Mouse (Mus musculus): ENCODE results near the gene Chmp4b. TPM values are rescaled to one million over a fixed set of nuclear protein-coding genes. Genes with fewer than 3 reads are reported as not detected.

Chmp4b gene
- total RNA-seq, 2 experiments from 2014 or later = 220 to 259 TPM

DNA sequence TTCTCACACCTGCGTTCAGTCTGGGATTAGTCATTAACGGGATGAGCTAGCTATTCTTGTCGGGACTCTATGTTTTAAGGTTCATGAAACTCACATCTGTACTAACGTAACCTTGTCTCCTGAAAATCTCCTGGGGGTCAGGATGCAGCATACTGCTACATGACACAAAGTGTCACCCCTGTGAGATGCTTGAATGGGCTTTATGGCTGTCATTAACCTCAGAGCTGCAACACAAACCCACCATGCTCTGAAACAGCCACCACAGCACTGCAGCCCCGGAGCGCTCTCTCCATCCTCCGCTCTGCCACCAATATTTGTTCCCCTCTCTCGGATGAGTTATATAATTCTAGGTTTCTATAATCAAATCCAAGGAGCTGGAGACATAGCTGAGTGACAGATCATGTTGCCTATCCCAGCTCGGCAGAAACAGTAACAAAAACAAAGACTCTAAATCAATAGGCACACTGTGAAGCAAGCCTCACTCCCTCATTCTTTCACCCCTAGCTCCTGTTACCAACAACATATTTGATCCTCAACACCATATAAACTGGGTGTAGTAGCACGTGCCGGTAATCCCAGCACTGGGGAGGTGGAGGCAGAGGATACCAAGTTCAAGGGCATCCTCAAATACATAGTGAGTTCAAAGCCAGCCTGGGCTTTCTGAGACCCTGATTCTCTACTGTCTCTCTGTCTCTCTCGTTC, 67.5 kb downstream of the Chmp4b start:
- DNase-seq = no peak

- DNase-seq = no peak
Measured at GRCm38 (mm10) chr2:154720315-154720714, 68.8 kb downstream of the Chmp4b start.

GRCm38 (mm10) chr2:154723473-154723872, 72.0 kb downstream of the Chmp4b start:
- DNase-seq = no peak

- no peak for DNase-seq
Measured at GRCm38 (mm10) chr2:154729737-154730136, 78.2 kb downstream of the Chmp4b start.

DNA sequence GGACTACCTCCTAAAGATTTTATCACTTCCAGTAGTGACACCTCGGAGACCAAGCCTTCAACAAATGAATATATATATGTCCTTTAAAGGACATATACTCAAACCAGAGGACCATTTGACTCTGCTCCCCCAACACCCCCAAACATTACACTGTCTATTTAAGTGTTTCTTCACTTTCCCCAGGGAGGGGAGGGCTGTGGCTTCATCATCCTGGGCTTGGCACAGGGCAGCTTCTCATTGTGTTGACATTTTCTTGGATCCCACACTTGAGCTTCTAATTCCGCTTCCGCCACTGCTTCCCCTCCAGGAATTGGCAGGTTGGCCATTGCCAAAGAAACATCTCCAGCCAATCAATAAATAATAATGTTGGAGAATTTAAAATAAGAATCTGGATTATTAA, 79.3 kb downstream of the Chmp4b start:
- DNase-seq = no peak

DNA sequence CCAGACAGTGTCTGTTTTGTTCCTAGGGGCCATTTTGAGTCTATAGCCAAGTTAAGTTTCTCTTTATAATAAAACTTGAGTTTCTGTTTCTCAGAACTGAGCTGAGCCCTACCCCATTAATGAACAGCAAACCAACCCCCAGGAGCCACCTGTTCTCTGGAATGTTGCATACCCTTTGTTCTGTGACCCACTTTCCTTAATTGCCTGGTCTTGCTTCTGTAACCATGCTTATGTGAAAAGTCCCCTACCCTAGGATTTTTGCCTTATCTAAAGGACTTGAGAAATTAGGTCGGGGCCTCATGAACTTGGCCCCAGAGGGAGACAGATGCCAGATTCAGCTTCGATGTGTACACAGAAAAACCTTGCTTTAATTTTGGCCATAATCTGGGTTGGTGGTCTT, 80.4 kb downstream of the Chmp4b start:
- no peak for DNase-seq

DNA sequence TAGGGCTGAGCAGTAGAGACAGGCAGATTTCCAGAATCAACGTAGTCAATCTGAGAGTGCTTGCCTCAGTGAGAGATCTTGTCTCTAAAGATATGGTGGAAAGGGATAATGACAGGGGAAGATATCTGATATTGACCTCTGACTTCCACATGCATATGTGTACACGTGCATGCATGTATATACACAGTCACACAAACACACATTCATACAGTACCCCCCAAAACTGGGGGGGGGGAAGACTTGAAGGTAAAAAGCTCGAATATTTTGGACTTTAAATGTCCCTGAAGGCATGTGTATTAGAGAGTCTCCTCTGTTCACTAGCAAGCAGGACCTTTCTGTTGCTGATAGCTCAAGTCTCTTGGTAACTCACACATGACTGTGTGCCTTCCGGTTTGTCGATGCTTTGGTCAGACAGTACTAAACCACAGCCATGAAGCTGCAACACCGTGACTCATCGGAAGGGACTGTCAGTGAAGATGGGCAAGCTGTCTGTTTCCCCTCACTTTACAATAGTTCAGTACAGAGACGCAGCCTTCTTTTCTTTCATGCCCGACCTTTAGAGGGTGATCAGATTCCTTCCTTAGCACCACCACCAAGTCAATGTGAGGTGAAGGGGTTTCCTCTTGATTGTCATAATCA, 81.1 kb downstream of the Chmp4b start:
- DNase-seq = peak; percentile 60 to 65

DNA sequence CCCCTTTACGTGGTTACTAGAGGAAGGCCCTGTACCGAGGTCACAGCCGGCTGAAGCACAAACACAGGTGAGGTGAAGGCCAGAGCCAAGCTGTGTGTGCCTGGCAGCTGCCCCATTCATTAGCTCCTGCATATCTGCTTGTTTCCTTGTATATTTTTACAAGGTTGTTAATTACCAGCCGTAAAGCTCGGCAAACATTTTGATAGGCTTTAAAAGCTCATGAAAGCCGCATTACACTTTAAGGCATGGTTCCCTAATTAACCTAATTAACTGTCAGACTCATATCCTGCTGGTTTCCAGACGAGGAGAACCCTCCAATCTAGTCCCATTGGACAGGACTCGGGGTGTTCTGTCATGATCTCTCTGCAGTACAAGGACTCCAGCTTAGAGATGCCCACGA, 83.5 kb downstream of the Chmp4b start:
- no peak for DNase-seq

DNA sequence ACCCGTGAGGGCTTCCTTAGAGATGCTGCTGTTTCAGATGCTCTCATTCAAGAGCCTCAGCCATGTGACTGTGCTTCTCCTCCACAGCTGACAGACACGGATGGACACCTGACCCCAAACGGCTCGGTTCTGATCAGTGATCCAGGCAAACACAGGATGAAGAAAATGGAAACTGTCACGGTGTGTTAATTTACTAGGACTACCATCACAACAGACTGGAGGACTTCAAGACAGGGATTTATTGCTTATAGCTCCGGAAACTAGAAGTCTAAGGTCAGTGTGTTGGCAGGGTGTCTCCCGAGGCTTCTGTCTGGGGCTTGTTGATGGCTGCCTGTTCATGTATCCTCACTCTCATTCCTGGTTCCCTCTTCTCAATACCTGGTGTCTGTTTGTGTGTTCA, 83.9 kb downstream of the Chmp4b start:
- DNase-seq = peak in 1 of 2 experiments; percentile 24

GRCm38 (mm10) chr2:154735986-154736385, 84.5 kb downstream of the Chmp4b start:
- peak in 1 of 2 experiments; percentile 51 for DNase-seq

- DNase-seq = no peak
Measured at GRCm38 (mm10) chr2:154738621-154739020, 87.1 kb downstream of the Chmp4b start.

- peak; percentile 61 to 63 for DNase-seq
Measured at GRCm38 (mm10) chr2:154742911-154743819, 91.7 kb downstream of the Chmp4b start.

DNA sequence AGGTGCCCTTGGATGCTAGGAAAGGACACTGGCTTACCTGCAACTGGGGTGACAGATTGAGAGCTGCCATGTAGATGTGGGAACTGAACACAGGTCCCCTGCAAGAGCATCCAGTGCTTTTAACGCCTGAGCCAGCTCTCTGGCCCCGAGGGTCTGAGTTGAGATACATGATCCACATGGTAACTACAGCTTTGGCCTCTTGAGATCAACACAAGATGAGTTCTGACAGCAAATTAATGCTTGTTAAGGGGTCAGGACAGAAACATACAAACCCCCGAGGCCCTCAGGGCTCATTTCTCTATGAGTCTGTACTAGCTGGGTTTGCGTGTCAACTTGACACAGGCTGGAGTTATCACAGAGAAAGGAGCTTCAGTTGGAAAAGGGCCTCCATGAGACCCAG, 92.4 kb downstream of the Chmp4b start:
- DNase-seq = no peak

Other genes with a start within 250 kb of the Chmp4b start
- 10 to 100 TPM; 22.1 to 26.5 TPM for gene Snta1, start 243.6 kb upstream of the Chmp4b start, total RNA-seq (2021)
- 10 to 100 TPM; 30.7 to 40.9 TPM for gene Cbfa2t2, start 215.2 kb upstream of the Chmp4b start, total RNA-seq (2021)
- under 1 TPM in 1 of 2 experiments, not detected in 1; 0.43 TPM for gene 1700003F12Rik, start 104.6 kb upstream of the Chmp4b start, total RNA-seq (2021)
- not detected for gene Actl10, start 99.9 kb upstream of the Chmp4b start, total RNA-seq (2021)
- 1 to 10 TPM; 1.1 to 1.5 TPM for gene Necab3, start 92.8 kb upstream of the Chmp4b start, total RNA-seq (2021)
- gene E2f1, start 81.8 kb upstream of the Chmp4b start, total RNA-seq (2021) = 1 to 10 TPM; 8.7 to 9.6 TPM
- 10 to 100 TPM; 30.9 to 35.7 TPM for gene Pxmp4, start 48.0 kb upstream of the Chmp4b start, total RNA-seq (2021)
- gene Zfp341, start 38.4 kb upstream of the Chmp4b start, total RNA-seq (2021) = 1 to 10 TPM; 2.6 to 3.0 TPM
- gene 4930519P11Rik, start 38.3 kb upstream of the Chmp4b start, total RNA-seq (2021) = under 1 TPM in 1 of 2 experiments, not detected in 1; 0.63 TPM
- gene Gm14214, start 118.3 kb downstream of the Chmp4b start, total RNA-seq (2021) = not detected
- 100 to 1,000 TPM; 187 to 234 TPM for gene Raly, start 139.4 kb downstream of the Chmp4b start, total RNA-seq (2021)
- not detected for gene a, start 139.7 kb downstream of the Chmp4b start, total RNA-seq (2021)
- 100 to 1,000 TPM; 129 to 170 TPM for gene Eif2s2, start 241.2 kb downstream of the Chmp4b start, total RNA-seq (2021)